Mouse (Mus musculus) right cerebral cortex, postnatal 14 days (tissue): Measurements from ENCODE around the gene Cap2.

ENCODE experiments used
- DNase-seq: peaks from one replicate; pipeline ENCODE4 v3.0.0; 2022

Cap2 gene

DNA sequence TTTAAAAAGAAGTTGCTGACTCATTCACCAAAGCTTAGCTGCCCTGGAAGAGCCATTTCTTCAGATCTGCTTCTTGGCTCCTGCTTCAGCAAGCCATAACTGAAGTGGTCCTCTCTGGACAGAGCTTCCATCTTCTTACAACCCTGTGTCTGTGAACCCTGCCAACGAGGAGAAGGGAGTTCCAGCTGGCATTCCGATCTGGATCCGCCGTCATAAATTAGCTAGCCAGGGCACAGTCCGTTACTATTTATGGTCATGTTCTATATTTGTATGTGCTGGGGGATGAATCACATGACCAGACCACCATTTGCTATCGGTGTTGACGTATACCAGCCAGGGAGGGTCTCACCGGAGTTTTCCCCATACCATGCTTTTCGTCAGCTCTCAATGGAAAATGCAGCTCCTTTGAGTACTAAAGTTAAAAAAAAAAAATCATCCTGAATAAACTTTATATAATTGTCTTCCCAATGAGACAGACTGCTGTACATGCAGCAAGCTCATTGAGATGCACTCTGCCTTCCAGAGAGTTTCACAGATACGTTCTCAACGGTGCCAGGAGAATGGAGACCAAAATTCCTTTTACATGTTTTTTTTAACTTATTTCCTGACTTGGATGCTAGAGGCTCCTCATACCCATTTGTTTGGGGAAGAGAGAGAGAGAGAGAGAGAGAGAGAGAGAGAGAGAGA is 70.5 kb downstream of the Cap2 start:
- no peak for DNase-seq

GRCm38 (mm10) chr13:46572648-46573163 is 71.1 kb downstream of the Cap2 start:
- no peak for DNase-seq

DNA sequence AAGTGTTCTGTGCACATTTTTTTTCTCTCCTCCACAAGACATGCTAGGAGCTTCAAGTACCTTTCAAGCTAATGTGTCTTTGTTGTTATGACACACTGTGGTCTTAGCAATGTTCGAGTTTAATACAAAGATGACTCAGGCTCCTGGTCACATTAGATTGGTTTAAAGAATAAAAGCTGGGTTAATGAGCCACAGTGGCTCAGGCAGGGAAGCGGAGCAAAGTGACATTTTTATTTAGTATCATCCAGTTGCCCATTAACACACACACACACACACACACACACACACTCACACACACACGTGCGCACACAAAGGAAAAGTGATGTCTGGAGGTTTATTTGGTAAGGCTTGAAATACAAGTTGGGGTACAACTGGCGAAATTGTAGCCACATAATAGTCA is 72.6 kb downstream of the Cap2 start:
- no peak for DNase-seq

- DNase-seq: no peak
Observed at GRCm38 (mm10) chr13:46574707-46575106, 73.1 kb downstream of the Cap2 start.

DNA sequence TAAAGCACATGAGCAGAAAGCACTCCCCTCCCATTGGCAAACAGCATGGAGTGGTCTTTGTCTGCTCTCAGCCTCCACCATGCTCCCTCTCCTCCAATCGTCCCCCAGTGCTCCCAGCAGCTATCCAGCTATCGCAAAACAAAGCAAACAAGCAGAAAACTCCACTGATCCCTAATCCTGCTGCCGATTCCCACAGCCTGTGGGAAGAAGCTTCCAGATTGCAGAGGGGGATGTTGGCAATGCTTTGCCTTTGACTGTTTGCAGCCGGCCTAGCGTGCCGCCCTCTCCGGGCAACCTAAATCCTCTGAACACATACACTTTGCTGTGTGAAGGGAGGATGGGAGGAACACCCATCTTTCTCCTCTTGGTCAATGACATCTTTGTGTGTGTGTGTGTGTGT is 83.2 kb downstream of the Cap2 start:
- DNase-seq: no peak

DNA sequence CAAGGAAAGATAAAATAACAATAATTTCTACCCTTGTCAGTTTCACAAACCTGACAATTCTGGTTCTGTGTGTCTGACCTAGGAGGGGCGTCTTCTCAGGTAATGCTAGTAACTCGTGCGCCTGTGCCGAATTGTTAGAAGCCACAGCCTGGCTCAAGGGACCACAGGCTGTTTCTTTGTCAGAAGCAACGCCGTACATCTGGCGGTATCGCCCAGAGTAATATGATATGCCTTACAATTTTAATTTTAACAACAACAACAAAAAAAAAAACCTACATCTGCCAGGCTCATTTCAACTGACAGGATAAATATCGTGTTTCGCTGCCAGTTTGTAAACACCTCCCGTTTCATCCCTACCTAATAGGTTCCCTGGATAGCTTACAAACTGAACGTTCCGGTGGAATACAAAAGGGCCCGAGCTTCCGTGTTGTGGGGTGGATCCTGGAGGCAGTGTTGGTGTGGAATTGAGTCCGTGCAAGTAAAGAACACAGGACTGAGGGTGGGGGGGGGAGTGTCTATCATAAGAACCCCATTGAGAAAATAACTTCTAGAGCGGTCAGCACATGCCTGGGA is 86.2 kb downstream of the Cap2 start:
- no peak for DNase-seq

DNA sequence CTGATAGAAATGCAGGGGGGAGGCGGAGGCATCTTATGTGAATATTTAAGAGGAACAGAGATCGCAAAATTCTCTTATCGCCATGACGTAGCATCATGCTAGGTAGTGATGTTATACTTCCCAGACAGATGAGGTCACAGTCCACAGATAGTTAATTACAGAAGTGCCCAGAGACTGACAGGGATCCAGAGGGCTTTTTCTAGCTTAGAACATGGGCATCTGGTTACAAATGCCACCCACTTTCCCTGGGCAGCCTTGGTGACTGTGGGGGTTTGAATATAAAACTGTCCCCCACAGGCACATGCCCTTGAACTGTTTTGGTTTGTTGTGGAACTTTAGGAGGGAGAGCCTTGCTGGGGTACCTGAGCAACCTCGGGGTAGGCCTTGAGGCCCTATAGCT is 87.0 kb downstream of the Cap2 start:
- DNase-seq: no peak

- no peak for DNase-seq
Observed at GRCm38 (mm10) chr13:46590885-46591284, 89.2 kb downstream of the Cap2 start.

DNA sequence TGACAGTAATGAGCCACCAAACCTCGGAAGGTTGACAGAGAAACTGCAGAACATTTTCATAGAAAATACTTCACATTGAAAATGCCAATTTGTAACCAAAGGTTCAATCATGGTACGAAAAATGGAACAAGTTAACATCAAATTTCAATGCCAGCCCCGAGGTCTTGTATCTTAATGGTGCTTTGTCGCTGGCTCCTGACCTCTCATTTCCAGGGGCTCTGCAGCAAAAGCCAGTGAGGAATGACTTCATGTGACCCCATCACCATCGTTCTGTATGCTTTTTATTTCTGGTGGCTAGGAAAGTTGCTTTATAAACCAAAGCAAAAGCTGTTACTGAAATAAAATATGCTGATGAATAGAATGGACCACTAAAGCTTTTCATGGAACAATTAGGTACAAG is 99.0 kb downstream of the Cap2 start:
- no peak for DNase-seq

DNA sequence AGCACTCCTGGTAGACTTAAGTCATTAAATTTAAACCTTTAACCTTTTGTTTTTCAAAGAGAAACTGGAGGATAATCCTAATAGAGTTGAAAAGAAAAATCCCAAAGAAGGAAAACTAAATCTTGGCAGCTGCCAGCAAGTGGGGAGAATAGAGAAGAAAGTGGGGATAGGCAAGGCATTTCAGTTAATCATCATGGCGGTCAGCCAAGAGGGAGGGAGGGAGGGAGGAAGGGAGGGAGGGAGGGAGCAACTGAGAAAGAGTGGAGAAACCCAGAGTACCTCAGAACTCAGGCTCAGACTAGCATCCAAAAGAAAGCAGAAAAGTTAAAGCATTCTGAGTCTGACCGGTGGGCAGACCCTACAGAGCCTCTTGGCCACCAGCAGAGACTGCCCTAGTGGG is 99.7 kb downstream of the Cap2 start:
- no peak for DNase-seq

GRCm38 (mm10) chr13:46602674-46603073 is 101.0 kb downstream of the Cap2 start:
- DNase-seq: no peak

GRCm38 (mm10) chr13:46611033-46611432 is 109.4 kb downstream of the Cap2 start:
- DNase-seq: no peak

DNA sequence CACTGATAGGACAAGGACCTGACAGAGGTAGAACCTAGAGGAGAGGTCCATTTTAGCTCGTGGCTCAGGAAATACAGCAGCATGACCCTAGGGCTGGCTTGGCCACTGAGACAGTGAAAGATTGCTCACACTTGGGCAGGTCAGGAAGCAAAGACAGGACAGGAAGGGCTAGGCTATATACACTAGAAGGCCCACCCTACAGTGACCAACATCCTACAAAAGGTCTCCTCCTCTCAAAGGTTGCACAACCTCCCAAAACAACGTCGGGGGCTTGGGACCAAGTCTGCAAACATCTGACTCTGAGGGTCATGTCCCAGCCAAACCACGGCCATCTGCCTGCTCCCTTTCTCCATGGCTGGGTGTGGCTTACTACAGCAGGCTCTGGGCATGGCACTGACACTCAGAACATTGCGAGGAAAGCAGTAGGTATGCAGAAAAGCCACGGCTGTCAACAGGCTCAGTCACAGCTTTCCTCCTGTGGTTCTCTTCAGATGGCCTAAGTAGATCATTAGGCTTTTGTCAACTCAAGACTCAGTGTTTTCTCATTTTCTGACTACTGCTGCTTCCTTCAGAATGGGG is 112.1 kb downstream of the Cap2 start:
- DNase-seq: no peak

- DNase-seq: no peak
Observed at GRCm38 (mm10) chr13:46616673-46617362, 115.2 kb downstream of the Cap2 start.

GRCm38 (mm10) chr13:46619633-46620032 is 118.0 kb downstream of the Cap2 start:
- no peak for DNase-seq

GRCm38 (mm10) chr13:46620964-46621757 is 119.5 kb downstream of the Cap2 start:
- no peak for DNase-seq

GRCm38 (mm10) chr13:46626608-46627007 is 125.0 kb downstream of the Cap2 start:
- DNase-seq: no peak

GRCm38 (mm10) chr13:46627841-46628240 is 126.2 kb downstream of the Cap2 start:
- DNase-seq: peak; percentile 49

- DNase-seq: no peak
Observed at GRCm38 (mm10) chr13:46629391-46629790, 127.7 kb downstream of the Cap2 start.

GRCm38 (mm10) chr13:46632796-46633195 is 131.1 kb downstream of the Cap2 start:
- DNase-seq: no peak

DNA sequence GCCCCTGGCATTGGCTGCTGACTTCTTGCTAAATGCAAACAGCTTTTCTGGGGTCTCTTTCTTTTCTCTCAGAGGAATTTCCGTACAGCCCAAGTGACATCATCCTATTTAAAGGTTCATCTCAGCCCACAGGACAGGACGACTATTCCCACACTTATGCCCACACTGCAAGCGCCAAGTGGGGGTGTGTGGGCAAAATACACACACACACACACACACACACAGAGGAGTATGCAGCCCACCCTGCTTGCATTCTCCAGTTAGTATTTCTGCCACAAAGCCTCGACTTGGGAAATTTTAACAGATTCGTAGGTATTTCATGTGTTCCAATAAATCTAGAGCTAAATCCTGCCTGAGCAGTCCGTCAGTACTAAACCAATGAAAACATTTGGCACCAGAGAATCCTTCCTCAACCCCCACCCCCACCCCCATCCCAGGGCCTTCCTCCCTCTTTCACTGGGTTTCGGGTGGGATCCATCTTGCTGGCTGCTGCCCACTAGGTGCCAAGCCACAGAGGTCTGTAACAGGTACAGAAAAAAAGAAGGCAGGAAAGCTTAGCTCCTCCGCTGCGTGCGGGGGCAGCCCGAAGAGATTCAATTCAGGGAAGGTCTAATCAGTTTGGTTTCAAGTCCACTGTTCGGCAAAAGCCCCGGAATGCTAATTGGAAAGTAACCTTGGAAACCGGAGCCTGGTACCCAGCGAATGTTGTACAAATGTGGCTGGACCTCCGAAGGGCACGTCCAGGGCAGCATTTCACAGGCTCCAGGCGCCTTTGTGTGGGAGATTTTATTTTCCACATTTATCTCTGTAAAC is 131.9 kb downstream of the Cap2 start:
- DNase-seq: peak; percentile 28

GRCm38 (mm10) chr13:46634133-46634488 is 132.5 kb downstream of the Cap2 start:
- DNase-seq: peak; percentile 35
